Mouse (Mus musculus): ENCODE results near the gene Rapgef4.

GRCm38 (mm10) chr2:71934046-71934445 lies 47.0 kb upstream of the Rapgef4 start:
- TF ChIP-seq POLR2A (IDR thresholded peaks at IDR 0.05; ENCODE audit: control insufficient read depth, low read depth, low read length) = no peak
- no peak for TF ChIP-seq CTCF (IDR thresholded peaks at IDR 0.05; ENCODE audit: control insufficient read depth, insufficient read depth, insufficient replicate concordance, low read depth, low read length)
